Mouse (Mus musculus) left cerebral cortex, adult 2 months (tissue): ENCODE measurements around the gene Disp1. TPM values are rescaled to one million over a fixed set of nuclear protein-coding genes. Genes with fewer than 3 reads are reported as not detected.

Source experiments
- DNase-seq, 2 experiments: peaks; one replicate each; pipeline ENCODE4 v3.0.0; 2021 to 2022; ENCODE audit warnings: low spot score in 2 of 2, mixed read lengths in 1 of 2; ENCODE audit errors: extremely low spot score in 1 of 2
- H3K27ac ChIP-seq: fragments of 200-600 bp; 2 replicates; pipeline ENCODE4 v1.8.1; 2022
- H3K4me3 ChIP-seq: fragments of 200-600 bp; 2 replicates; pipeline ENCODE4 v1.8.1; 2022
- CTCF ChIP-seq: fragments of 200-600 bp; IDR thresholded peaks from 2 replicates; pipeline ENCODE4 v1.8.1; 2022; ENCODE audit warnings: antibody characterized with exemption, mild to moderate bottlenecking, moderate library complexity
- intact Hi-C: fragments of 180-260 bp; cut with DNase I; formaldehyde crosslinking; loops from one replicate; pipeline ENCODE4 v1.15.1; 2025
- total RNA-seq, 2 experiments: library from RNA; stranded (reverse); gene quantifications; 2 replicates each; pipeline ENCODE4 v1.2.3; 2021

Gene Disp1
- total RNA-seq, 2 experiments from 2014 or later = 5.4 to 7.7 TPM

DNA sequence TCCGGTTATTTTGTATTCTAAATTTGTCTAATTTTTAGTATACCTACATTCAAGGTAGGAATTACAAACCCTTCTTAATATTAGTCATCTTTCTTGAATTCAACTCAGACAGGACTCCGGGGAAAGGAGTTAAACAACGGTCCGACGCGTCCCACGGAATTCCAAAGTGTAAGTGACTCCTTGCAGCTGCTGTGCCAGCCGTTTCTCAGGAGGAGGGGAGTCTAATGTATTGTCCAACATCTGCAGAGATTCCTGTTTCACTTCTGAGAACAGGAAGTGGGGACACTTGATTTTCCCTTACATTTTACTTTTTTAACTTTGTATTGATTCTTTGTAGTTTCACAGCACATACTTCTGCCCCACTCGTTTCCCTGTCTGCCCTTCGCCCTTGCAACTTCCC lies 104.9 kb downstream of the Disp1 start:
- intact Hi-C loops = no loop called here
- Histone ChIP-seq H3K27ac (no peak overlapping the region), H3K4me3 (no peak overlapping the region)
- no peak for TF ChIP-seq CTCF
- DNase-seq = no peak

DNA sequence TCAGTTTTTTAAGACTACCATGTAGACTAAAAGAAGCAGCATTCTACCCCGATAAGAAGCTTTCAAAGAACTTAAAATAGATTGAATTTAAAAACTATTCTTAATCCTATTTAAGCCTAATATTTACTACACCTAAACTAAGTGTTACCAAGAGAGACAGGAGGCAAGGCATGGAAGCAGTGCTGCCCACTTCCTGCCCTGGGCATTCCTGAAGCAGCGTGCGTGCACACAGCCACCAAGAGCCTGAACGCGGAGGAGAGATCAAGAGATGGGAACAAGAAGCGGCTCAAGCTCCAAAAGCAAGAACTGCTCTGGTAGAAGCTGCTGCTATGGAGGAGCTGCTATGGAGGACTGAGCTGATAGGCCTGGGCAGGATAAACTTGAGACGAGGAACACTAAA lies 106.2 kb downstream of the Disp1 start:
- DNase-seq = no peak
- intact Hi-C loops = no loop called here

DNA sequence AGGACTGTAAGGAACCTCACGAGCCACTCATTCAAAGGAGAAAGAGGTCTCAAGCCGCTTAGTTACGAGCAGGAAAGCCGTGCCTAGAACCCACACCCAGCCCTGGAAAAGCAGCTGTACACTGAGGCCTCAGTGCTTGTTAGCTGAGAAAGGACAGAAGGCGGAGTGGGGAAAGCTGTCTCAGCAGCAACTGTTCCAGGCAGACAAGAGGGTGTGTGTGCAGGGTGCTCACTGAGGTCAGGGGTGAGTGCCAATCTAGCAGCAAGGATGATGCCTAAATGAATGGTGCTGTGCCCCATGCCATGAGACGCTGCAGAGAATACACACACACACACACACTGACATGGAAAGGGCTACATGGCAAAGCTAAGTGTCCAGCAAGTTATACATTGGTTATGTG lies 106.8 kb downstream of the Disp1 start:
- intact Hi-C loops = no loop called here
- TF ChIP-seq CTCF = no peak
- Histone ChIP-seq H3K4me3 (no peak overlapping the region), H3K27ac (no peak overlapping the region)
- DNase-seq = no peak

More for the DNA sequence above, 106.2 kb downstream of the Disp1 start:
- TF ChIP-seq CTCF = no peak
- Histone ChIP-seq H3K4me3 (no peak overlapping the region), H3K27ac (no peak overlapping the region)

DNA sequence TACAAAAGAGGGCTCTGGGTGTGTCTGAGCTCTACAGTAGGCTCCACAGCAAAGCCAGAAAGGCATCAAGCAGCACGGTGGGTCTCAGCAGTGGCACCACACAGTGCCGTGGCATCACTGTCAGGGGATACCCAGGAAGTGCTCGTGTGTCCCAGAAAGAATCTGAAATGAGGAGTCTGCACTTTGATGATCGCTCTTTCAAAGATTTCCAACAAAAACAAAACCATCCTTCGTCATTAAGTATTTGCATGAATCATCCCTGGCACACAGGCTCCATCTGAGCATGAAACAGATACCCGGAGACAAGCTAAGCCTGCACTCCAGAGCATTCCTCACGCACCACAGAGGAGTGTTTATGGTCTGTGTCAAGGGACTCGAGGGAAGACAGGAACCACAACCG lies 107.8 kb downstream of the Disp1 start:
- TF ChIP-seq CTCF = no peak
- Histone ChIP-seq H3K27ac (no peak overlapping the region), H3K4me3 (no peak overlapping the region)
- intact Hi-C loops = no loop called here
- DNase-seq = no peak

DNA sequence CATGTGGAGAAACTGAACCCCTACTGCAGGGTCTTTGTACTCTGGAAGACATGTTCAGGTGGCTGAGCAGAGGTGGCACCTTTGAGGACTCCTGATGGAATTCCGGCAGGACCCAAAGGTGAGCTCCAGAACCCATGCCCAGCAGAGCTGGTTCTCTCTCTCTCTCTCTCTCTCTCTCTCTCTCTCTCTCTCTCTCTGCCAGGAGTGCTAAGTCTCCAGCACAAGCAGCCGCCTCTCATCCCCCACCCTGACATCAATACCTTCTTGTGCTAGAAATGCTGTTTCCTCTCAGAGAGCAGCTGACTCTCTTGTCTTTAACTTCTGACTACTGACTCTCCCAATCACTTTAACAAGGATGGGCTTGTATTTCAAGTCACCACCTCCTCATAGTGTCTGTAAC lies 113.8 kb downstream of the Disp1 start:
- H3K4me3 ChIP-seq = no peak overlapping the region
- DNase-seq = no peak
- H3K27ac ChIP-seq = no peak overlapping the region
- TF ChIP-seq CTCF = no peak
- intact Hi-C loops = no loop called here

DNA sequence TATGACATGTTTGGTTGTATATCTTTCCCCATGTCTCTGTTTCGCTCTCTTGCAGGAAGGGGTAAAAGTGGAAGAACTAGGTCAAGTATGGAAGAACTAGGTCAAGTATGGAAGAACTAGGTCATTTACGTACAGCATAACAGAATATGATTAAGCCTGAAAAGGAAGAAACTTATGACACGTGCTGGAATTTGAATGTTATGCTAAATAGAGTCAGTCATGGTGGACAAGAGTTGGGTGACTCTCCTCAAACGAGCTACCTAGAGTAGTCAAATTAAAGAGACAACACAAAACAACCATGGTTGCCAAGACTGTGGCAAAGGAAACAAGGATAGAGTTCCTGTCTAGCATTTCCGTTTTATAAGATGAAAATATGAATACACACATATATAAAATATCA lies 116.6 kb downstream of the Disp1 start:
- DNase-seq = no peak
- H3K27ac ChIP-seq = no peak overlapping the region
- no peak for TF ChIP-seq CTCF
- intact Hi-C loops = no loop called here
- no peak overlapping the region for H3K4me3 ChIP-seq

DNA sequence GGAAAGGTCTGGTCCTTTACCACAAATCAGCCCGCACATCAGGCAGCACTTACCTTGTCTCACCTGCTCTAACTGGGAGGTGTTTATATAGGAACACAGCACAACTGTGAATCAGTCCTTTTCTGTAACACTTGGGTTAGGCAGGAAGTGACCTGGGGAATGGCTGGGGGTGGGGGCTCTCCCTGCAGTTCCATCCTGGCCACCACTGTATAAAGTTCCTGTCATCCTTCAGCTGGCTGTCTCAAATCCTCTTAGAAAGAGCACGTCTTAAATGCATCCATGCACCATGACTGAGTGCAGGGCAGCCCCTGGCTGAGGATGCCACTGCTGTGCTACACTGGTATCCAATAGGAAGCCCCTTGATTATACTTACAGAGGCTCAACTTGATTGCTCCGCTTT lies 118.5 kb downstream of the Disp1 start:
- DNase-seq = no peak
- Histone ChIP-seq H3K4me3 (no peak overlapping the region), H3K27ac (no peak overlapping the region)
- intact Hi-C loops = no loop called here
- no peak for TF ChIP-seq CTCF

DNA sequence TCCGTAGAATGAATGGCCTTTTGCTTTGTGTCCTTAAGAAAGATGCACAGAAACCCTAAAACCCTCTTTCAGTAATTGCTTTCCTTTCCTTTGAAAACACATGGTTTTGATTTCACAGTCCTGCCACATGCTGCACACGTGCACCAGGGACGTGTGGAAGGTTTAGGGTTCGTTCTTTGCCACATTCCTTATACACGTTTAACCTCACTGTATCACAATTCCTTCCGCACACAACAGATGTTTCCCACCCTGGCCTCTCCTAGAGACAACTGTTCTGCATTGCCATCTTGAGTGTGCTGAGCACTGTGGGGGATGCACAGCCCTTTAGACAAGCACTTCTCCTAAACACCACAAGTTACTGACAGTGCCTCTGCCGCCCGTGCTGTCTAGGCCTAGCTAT lies 119.2 kb downstream of the Disp1 start:
- Histone ChIP-seq H3K4me3 (no peak overlapping the region), H3K27ac (no peak overlapping the region)
- DNase-seq = no peak
- TF ChIP-seq CTCF = no peak
- intact Hi-C loops = no loop called here

DNA sequence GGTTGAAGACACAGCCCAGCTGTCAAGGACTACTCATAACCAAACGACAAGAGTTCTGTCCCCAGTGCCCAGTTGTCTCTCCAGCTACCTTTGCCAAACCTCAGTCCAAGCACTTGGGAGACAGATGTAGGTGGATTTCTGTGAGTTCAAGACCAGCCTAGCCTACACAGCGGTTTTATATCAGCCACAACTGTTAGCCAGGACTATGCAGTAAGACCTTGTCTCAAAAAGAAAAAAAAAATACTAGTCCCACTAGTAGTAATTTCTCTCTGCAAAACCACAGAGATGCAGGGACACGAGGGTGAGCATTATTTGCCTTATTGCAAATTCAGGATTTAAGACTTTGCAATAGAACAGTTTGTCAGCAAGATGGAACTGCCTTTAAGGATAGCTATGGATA lies 120.0 kb downstream of the Disp1 start:
- Histone ChIP-seq H3K4me3 (no peak overlapping the region), H3K27ac (no peak overlapping the region)
- intact Hi-C loops = no loop called here
- DNase-seq = no peak
- TF ChIP-seq CTCF = no peak

DNA sequence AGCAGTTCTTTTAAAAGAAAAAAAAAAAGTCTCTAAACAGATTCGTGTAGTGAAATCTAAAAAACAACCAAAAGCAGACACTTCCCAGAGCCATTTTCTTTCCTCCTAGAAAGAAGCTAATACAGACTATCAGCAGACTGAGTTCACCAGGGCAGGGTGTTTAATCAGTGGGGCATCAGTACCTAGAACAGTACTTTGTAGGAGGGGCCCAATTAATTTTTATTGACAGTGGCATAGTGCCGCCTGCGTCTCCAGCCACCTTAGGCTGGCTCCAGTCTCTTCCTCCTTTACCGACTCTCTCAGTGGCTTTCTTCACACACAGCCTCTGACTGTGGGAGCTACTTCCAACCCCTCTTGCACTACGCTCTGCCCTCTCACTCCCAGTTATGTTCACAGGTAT lies 121.1 kb downstream of the Disp1 start:
- intact Hi-C loops = no loop called here
- no peak for TF ChIP-seq CTCF
- no peak for DNase-seq
- Histone ChIP-seq H3K4me3 (no peak overlapping the region), H3K27ac (no peak overlapping the region)

DNA sequence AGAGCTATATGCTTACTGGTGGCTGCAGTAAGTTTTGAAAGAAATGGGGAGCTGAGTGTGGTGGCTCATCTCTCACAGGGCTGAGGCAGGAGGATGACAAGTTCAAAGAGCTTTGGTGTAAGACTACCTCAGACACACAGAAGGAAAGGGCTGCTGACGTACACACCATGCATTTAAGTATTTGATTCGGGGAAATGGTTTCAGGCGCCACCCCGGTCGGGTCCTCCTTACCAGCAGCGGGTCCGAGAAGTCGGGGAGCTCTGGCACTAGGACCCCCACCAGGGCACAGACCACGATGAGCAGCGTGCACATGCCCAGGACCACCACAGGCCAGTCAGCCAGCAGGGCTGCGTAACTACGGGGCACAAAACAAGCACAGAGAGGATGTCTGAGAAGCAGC lies 121.6 kb downstream of the Disp1 start:
- no peak overlapping the region for H3K4me3 ChIP-seq
- TF ChIP-seq CTCF = no peak
- intact Hi-C loops = no loop called here
- DNase-seq = no peak
- no peak overlapping the region for H3K27ac ChIP-seq

DNA sequence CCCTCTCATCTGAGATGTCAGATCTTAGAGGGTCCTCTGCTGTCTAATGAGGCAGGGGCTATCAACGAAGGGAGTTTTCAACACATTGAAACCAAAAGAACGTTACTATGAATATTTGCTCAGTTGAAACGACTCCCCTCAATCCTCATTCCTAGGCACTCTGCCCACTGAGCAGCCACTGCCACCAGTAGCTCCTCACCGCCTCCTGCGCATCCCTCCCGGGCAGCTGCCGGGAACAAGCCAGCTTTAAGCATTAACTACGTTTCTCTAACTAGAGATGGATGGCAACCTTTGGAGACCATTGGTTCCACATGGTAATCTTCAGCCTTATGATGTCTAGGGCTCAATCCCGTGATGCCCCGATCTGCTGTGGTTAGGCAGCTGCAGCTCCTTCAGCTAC lies 123.7 kb downstream of the Disp1 start:
- no peak overlapping the region for H3K27ac ChIP-seq
- no peak overlapping the region for H3K4me3 ChIP-seq
- no peak for DNase-seq
- intact Hi-C loops = no loop called here
- no peak for TF ChIP-seq CTCF

DNA sequence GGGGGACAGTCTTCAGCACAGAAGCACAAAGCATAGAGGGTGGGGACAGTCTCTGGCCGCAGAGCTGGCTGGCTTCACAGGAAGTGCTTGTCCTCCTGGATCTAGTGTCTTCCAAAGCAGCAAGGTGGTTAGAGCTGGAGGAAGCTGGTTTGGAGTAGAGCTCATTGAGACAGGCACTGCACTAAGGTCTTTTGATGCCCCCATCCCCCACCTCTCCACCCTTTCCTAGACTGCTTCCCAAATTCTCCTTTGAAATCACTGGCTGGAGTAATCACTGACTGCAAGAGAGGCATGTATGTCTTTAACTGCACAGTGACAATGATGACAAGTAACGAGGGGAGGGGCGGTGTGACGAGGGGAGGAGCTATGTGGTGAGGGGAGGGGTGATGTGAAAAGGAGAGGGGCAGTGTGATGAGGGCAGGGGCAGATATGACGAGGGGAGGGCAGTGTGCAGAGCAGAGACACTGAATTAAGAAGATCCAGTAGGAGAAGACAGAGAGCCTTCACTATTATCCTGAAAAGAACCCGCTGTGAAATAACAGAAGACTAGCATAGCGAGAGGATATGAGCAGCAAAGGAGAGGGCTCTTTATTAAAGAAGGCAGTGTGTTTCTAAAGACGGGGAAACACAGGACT lies 125.8 kb downstream of the Disp1 start:
- TF ChIP-seq CTCF = no peak
- no peak for DNase-seq
- Histone ChIP-seq H3K4me3 (no peak overlapping the region), H3K27ac (no peak overlapping the region)
- intact Hi-C loops = no loop called here
